Mouse (Mus musculus): ENCODE measurements around the gene Mesd.

The Mesd gene

DNA sequence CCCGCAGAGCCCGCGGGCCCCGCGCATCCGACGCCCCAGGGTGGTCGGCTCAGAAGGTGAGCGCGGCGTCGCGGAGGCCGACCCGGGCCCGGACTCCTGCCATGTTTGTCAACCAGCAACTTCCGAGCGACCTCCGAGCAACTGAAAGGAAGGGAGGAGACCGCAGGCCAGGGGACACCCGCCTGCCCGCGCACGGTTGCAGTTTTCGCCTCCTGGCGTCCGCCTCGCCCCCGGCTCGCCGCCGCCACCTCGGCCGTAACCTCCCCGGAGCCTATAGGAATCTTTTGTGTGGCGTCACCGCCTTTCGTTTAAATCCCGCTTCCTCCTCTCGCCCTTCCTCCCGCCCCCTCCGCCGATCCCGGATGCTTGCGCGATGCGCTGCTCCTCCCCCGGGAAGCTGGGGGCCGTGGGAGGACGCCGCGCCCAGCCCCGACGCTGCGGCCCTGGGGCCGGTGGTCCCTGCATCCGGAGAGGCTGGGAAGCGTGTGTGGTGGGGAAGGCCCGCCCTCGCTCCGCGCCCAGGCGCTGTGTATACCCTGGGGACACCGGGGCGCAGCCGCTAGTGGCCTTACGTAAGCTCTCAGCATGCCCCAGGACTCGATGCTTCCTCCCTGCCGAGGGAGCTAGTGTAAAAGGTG is at the start of gene Mesd, which contains the start of gene Tlnrd1:
Mesd (plus strand) TSS at position 446 of the 638 bp plus-strand sequence.
Tlnrd1 (minus strand) TSS at position 285 of the 638 bp plus-strand sequence.
- in situ Hi-C loops (cut with MboI, MseI), result loop anchor here (10.0 to 25.0 kb wide), 2 partner anchors 229 to 803 kb away; partner anchors contain the start of gene Zfand6

DNA sequence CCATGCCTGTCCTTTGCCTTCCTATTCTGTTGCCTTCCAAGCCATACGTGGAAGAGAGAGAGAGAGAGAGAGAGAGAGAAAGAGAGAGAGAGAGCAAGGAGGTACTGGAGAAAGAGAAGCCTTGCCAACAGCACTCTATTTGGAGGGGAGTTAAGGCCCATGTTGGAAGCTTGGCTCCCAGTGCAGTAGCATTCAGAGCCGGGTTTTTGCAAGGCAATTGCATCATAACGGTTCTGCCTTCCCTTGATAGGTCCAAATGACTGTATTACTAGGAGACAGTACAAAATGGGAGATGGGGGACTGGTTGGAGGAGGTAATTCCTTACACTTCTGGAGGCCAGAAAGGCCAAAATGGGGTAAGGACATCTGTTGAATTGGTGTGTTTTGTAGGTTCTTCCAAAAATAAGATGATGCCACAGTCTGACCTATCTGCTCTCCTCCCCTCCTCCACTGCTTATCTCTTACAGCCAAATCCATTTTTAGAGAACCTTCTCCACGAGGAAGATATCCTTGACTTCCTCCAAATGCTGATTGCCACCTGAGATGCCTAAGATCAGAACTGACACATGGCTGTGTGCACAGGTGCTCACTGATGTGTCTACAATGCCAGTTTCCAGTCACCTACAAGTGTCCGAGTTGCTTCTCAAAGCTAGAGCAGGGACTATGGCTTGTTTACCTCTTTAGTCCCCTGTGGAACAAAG is 45.6 kb upstream of the Mesd start:
- in situ Hi-C loops (cut with MboI, MseI), result no loop called here

DNA sequence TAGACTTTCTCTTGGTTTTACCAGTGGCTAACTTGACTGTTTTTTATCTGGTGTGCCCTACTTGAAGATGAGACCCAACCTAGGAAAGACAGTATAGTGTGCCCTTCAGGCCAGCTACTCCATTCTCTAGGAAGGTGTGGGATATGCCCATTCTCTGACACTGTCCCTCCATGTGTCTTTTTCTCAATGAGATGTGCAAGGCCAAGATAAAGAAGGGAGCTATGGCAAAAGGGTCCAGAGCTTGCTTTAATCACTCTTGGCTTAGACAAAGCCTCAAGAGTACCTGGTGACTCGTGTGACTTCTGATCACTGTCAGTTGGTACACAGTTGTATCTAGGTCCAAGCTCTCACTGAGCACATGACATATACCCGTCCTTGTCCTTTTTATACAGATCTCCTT is 44.2 kb upstream of the Mesd start:
- in situ Hi-C loops (cut with MboI, MseI), result no loop called here

DNA sequence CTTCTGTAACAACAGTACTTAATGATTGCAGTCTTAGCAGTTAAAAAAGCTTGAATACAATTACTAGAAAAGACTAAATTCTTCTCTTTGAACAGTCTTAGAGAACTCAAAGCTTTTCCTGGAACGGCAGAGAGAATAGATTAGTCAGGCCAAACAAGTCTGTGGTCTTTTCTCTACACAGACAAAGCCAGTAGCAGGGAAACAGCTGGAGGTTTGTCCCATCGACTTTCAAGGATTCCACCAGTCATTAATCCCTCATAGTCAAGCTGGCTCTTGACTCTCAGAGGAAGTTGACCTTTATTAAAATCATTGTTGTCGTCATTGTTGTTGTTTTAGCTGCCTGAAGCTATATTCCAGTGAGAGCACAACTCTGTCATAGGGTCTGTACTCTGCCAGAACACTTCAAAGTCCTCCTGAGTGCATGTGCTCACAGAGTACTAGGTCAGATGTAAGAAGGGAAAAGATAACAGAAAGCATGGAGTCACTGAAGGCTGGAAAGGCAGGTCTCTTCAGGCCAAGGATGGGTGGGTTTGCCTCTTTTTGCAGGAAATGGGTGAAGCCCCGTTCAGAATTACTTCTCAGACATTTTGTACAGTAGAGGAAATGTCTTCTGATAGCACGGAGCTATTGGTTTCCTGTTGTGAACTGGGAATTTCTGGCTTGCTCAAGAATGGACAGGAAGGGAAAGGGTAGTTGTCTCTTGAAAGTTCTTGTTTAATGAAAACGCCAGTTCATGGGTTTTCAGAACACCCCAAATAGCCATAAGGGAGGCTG is 41.6 kb upstream of the Mesd start:
- in situ Hi-C loops (cut with MboI, MseI), result no loop called here

DNA sequence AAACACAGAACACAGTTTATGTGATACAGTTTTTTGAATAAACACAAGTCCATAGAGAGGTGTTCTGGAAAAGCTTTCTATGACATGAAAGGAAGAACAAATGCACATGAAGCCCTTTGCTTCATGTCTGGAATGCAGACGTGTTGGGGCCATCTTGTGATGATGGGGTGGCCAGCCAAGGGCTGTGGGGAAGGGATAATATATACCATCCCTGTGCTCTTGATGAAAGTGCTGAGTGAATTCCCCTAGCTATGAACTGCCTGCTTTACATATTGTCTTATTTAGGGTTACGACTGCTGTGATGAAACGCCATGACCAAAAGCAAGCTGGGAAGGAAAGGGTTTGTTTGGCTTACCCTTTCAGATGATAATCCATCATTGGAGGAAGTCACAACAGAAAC is 39.5 kb upstream of the Mesd start:
- in situ Hi-C loops (cut with MboI, MseI), result no loop called here

DNA sequence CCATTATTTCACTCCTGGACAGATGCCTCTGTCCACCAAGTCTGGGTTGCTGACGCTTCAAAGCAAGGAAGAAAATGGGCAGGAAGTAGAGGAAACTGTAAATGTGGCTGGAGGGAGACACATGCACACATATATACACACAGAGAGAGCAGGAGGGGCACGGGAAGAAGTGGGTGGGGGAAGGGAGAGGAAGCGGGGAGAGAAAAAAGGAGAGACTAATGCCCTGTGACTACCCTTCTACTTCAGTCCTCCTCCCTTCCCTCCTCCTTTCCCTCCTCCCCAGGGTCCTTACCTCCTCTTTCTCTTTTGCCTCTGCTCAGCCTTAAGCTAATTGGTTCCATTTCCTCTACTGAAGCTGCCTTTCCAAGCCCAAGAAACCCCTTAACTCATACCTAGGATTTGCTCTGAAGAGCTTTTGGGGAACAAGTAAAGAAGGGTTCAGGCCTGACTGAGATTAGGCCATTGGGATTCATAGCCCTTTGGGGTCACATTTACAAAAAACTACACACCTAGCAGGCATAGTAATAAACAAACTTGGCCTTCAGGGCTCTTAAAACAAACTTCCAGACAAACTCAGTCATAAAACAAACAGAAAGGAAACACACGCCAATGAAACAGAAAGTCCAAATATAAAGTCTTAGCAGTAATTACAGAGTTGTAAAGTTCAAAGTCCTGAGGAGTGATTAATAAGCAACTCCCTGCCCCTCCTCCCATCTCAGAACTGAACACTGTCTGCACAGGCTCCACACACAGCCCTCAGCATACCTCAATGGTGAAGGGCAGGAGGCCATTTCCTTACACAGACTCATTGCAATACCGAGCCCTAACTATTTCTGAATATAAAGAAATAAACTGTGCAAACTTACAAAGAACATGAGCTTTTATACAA is 36.8 kb upstream of the Mesd start:
- in situ Hi-C loops (cut with MboI, MseI), result no loop called here

DNA sequence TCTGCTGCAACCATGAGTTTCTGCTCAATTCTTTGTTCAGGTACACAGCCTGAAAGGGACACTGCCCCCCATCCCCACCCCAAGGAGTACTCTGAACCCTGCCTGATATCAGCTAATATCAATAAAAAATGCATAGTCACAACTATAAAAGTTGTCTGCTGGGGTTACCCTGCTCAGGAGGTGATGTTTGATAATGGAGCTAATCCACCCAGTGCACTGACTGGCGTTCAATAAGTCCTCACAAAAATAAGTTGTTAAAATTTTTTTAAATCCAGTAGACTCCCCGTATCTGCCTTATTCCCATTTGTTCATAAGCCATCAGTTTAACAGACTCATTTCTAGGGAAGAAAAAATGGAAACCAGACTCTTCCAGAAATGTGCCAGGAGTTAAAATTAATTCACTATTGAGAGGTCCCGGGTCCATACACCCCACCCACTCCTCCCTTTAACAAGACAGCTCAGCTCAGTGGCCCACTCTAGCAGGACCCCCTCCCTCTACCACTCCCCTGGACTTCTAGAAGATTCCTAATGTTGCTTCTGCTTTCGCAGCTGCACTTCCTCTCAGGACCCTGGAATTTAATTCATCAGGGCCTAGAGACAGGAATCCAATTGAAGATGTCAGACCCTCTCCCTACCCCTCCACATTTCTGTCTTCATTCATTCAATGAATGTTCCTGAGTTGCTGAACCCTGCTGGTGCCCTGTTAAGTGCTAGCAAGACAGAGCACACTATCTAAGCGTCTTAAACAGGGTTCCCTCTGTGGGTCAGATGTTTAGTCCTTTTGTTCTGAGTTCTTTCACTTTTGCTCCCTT is 32.5 kb upstream of the Mesd start:
- in situ Hi-C loops (cut with MboI, MseI), result no loop called here

DNA sequence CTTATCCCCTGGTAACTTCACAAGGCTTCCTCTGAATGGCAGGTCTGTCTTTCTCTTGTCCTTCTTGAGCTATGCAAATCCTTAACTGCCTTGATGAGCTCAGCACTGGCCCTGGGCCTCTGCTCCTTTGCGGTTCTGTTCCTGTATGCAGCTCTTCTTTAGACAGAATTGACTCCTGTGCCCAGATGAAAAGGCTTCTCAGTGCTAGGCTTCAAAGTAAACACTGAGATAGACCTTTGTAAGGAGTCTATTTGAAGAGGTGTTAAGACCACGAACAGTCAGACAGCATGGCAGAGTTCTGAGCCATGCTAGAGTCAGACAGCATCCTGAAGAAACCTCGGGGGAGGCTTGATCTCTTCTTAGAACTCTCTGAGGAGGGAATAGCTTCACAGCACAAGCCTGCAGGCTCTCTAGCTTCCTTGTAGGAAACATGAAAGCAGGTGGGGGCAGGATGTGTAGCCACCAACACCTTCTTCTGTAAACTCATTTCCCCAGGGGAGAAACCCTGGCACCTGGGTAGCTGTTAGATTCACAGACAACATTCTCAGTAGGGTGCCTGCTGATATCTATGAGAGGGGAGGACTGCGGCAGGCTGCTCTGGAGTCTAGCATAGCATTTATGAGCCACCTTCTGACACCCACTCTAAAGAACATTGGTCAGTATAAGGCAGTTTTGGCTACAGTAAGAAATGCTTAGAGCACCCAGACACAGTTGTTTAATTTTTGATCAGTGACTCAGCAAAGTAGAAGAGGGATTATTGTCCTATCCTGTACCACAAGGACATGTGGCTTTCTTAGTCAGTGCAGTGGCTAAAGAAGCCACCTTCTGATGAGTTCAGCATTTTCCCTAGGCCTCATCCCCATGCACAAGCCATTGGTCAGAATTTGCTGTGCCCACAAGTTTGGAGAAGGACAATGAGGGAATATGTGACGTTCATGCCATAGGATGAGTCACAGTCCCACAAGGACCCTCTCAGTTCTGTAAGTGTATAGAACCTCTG is 31.6 kb upstream of the Mesd start:
- in situ Hi-C loops (cut with MboI, MseI), result no loop called here

DNA sequence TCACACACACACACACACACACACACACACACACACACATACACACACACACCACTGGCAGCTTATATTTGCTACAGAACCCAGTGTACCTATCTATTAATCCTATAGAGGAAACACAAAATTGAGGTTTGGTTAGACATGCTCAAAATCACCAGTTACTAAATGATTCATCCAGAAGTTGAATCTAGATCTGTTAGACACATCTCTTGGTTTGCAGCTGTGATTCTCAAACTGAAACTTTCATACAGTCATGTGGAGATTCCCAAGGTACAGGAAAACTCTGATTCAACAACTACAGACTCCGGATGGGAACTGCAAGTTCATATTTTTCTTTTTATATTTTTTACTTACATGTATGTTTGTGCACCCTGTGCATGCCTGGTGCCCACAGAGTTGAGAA is 29.1 kb upstream of the Mesd start:
- in situ Hi-C loops (cut with MboI, MseI), result no loop called here

DNA sequence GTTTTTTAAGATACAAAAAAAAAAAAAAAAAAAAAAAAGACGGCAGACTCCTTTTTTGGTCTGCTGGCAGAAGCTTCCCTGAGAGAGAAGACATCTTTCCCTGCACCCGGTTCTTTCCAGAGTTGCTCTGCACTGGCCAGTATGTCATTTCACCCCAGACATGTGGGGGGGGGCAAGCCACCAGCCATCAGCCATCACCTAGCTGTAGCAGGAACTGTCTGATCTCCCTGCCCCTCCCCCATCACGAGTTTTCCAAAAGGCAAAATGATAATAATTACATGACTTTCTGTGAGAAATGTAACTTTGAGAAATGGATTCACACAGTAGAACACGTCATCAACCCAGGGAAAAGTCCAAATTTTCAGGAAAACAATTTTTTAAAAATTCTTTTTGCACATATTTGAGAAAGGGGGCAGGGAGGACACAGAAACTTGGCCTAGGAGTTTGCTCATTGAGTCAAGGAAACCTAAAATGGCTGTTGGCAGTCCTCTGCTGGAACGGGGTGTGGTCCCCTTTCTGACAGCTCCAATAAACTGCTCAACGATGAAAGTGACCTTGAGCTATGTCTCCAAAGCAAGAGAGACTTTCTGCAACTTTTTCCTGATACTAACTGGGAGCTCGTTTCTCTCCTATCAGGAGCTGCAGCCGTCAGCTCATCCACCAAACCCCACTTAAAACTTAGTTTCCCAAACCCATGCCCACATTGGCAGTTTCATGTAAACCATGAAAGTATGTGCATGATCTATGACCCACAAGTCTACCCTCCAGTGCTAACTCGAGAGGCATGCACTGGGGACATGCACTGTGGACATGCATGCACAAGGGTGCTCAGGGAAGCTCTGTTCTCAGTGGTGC is 27.7 kb upstream of the Mesd start:
- in situ Hi-C loops (cut with MboI, MseI), result no loop called here

DNA sequence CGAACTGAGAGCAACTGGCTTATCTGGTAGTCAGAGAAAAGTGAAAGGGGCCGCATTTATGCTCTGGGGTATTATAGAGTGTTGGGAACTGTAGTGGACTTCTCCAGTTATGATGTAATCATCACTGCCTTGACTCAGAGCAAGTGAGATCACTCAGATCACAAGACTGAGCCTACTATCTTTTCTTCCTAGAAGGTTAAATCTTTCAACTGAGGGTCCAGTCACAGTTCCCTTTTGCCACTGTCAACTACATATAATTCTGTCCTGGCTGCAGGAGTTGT is 27.1 kb upstream of the Mesd start:
- in situ Hi-C loops (cut with MboI, MseI), result no loop called here

DNA sequence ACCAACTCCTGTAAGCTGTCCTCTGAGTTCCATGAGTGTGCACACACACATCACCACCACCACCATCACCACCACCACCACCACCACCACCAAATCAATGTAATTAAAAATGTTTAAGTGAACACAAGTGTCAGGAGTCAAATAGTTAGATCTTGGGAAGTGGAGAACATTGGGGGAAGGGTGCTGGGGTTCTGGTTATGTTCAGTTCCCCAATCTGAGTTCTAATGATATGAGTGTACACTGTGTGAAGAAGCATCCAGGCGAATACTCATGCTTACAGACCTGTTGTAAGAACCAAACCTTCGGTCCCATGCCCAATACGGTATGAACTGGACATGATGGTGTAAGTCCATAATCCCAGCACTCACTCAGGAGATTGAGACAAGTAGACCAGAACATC is 26.3 kb upstream of the Mesd start:
- in situ Hi-C loops (cut with MboI, MseI), result no loop called here

DNA sequence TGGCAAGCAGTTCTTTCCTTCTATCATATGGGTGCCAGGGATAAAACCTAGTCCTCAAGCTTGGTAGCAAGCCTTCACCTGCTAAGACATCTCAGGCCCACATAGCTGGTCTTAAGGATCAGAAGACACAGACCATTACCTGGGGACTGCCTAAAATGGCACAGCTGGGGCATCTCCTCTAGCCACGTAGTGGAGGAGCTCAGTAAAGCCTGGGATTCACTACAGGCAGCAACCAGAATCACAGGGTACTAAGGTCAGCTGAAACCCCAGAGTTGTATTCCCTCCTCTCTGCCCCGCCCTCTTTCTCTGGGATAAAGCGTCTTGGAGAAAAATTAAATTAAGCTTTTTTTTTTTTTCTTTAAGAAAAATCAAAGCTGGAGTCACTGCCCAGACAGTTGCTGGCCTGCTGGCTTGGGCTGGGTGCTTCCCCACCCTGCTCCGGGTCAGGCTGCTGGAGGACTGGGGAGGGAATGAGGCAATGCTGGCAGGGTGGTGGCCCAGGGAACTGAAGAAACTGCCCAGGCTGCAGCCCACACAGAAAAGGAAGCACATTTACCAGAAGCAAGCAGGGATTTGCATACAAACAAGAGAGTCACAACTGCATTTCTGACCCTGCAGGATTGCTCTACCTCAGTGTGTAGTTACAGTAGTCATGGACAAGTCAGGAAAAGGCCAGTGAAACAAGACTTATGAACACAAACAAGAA is 24.7 kb upstream of the Mesd start:
- in situ Hi-C loops (cut with MboI, MseI), result no loop called here

DNA sequence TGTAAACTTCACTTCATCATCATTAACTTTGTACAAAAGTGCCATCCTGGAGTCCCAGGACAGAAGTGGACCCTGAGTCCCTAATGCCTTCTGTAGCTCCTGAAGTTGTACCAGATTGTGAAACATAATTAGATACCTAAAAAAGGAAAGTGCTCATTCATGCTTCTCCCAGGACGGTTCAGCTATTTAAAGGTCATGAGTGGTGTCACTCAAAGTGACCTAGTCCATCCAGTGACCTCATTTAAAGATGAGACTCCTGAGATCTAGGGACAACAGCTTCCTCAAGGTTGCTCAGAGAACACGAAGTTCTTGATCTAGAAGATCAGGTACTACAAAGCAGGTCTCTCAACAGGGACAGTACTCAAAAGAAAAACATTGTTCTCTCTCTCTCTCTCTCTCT is 20.7 kb upstream of the Mesd start:
- in situ Hi-C loops (cut with MboI, MseI), result no loop called here

DNA sequence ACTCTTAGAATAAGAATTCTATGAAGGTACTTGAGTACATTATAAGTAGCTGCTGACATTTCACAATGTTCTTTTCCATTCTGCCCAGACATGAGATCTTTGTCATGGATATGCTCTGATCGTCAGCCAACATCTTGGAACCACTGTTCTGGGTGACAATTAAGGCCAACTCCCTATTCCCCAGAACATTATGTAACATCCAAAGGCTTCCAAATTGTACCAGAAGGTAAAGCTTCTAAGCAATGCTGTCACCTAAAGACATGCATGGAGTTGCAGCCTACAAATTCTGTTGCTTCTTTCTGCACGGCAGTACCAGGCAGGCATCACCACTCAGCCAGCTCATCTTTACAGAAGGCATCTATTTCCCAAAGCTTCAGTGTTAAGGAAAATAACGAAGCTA is 16.1 kb upstream of the Mesd start:
- in situ Hi-C loops (cut with MboI, MseI), result no loop called here

DNA sequence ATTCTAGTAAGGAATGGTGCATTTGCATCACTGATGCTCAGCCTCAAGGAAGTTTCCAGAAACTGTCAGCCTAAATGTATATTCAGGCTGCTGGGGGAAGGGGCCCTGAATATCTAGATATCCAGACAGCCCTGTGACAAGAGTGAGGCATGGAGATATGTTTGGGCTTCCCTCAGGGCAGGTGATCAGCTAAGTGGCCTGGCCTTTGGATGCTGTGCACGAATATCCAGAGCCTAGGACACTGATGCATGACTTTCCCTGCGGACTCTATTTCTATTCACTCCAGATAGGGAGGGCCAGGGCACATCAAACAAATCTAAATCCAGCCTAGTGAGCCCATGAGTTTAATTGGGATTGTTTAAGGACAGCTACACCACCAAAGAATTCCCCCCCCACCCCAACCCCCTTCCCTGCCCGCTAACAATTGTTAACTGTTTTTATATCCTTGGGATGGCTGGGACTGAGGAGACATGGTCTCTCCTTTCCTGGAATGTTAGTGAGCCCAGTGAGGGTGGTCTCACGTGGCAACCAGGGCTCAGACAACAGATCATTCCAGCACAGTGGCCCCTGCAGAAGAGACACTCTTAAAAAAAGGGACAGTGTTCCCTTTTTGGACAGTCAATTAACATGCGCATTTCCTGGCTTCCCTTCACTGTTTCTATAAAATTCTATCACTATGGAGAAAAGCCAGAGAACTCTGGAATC is 14.3 kb upstream of the Mesd start:
- in situ Hi-C loops (cut with MboI, MseI), result no loop called here

DNA sequence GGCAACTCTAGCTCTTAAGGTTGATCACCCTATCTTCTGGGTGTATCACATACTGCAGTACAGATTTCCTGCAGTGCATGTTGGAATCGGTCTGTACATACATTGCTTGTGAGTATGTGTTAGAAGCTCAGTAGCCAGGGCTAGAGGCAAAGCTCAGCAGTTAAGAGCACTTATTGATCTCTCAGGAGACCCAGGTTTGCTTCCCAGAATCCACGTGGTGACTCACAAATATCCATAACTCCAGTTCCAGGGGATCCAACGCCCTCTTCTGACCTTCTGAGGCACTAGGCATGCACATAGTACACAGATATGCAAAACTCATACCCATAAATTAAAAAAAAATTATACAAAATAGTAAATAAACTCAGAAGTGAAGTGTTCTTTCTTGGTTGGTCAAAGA is 7.2 kb upstream of the Mesd start:
- in situ Hi-C loops (cut with MboI, MseI), result loop anchor here (25.0 kb wide), 1 partner anchor 810 kb away; the partner anchor contains the start of gene Zfand6
